Mouse (Mus musculus) CH12.LX (cell line): Measurements from ENCODE around the gene Banf2. TPM values are rescaled to one million over a fixed set of nuclear protein-coding genes. Genes with fewer than 3 reads are reported as not detected.

Experiments
- DNase-seq: peaks from one replicate; pipeline ENCODE4 v3.0.0-alpha.2; 2013; ENCODE audit errors: extremely low read depth
- H3K27ac ChIP-seq: 2 replicates; pipeline ENCODE4 v1.5.1; 2012; ENCODE audit warnings: low read depth, mild to moderate bottlenecking, control low read depth, moderate library complexity; ENCODE audit not compliant: insufficient read depth
- H3K27me3 ChIP-seq: replicated peaks from 2 replicates; pipeline ENCODE3; 2012; ENCODE audit warnings: inconsistent platforms
- H3K36me3 ChIP-seq, 2 experiments: replicated peaks in 1 of 2; 2 replicates each; pipeline versions ENCODE3 to v1.6.1; 2012; ENCODE audit warnings: inconsistent platforms in 1 of 2, low read length in 1 of 2, mild to moderate bottlenecking in 1 of 2, mixed read lengths in 1 of 2, moderate library complexity in 1 of 2; ENCODE audit not compliant: control insufficient read depth in 1 of 2, insufficient read depth in 1 of 2
- H3K4me1 ChIP-seq, 2 experiments: 2 replicates each; pipeline ENCODE4 v1.6.1; 2012; ENCODE audit warnings: inconsistent platforms in 1 of 2, moderate library complexity in 1 of 2; ENCODE audit not compliant: insufficient read depth in 2 of 2, control insufficient read depth in 1 of 2
- H3K4me2 ChIP-seq: 2 replicates; pipeline ENCODE4 v1.6.1; 2012; ENCODE audit warnings: low read depth, mild to moderate bottlenecking, control low read depth; ENCODE audit not compliant: poor library complexity, insufficient read depth, severe bottlenecking
- H3K4me3 ChIP-seq, 3 experiments: fragments of 150-350 bp in 1 of 3; sonication (generic) in 1 of 3; replicated peaks in 1 of 3; 2 replicates each; pipeline versions ENCODE3 to v1.5.1; 2011 to 2012; ENCODE audit warnings: low read depth in 2 of 3, low read length in 2 of 3, mild to moderate bottlenecking in 2 of 3, moderate library complexity in 2 of 3, control low read depth in 1 of 3, improper control_type of control experiment in 1 of 3, inconsistent platforms in 1 of 3, mixed read lengths in 1 of 3; ENCODE audit not compliant: poor library complexity in 1 of 3
- H3K79me2 ChIP-seq: replicated peaks from 2 replicates; pipeline ENCODE4 v1.6.1; 2012; ENCODE audit warnings: mild to moderate bottlenecking, moderate library complexity; ENCODE audit not compliant: control insufficient read depth, poor library complexity, insufficient read depth, severe bottlenecking; ENCODE audit errors: extremely low read depth
- H3K9ac ChIP-seq: 2 replicates; pipeline ENCODE4 v1.6.1; 2012; ENCODE audit warnings: low read depth, mild to moderate bottlenecking, control low read depth, moderate library complexity; ENCODE audit not compliant: insufficient read depth
- H3K9me3 ChIP-seq: replicated peaks from 2 replicates; pipeline ENCODE3; 2012; ENCODE audit warnings: low read length, inconsistent platforms, mixed read lengths
- CHD1 ChIP-seq: IDR thresholded peaks from 2 replicates; pipeline ENCODE4 v1.6.1; 2012; ENCODE audit warnings: low read depth, low read length, improper control_type of control experiment, inconsistent platforms
- CHD2 ChIP-seq: IDR thresholded peaks from 2 replicates; pipeline ENCODE4 v1.6.1; 2011; ENCODE audit warnings: low read length, improper control_type of control experiment
- HCFC1 ChIP-seq: IDR thresholded peaks from 2 replicates; pipeline ENCODE4 v1.6.1; 2012; ENCODE audit warnings: low read depth, mild to moderate bottlenecking, inconsistent platforms, low read length, improper control_type of control experiment
- IRF4 ChIP-seq: IDR thresholded peaks from 2 replicates; pipeline ENCODE4 v1.6.1; 2014; ENCODE audit warnings: low read depth, mild to moderate bottlenecking, inconsistent platforms, low read length, improper control_type of control experiment
- KAT2A ChIP-seq: IDR thresholded peaks from 2 replicates; pipeline ENCODE4 v1.6.1; 2012; ENCODE audit warnings: low read length, improper control_type of control experiment, inconsistent platforms; ENCODE audit not compliant: insufficient replicate concordance
- MAFK ChIP-seq: IDR thresholded peaks from 2 replicates; pipeline ENCODE4 v1.6.1; 2011; ENCODE audit warnings: low read length, improper control_type of control experiment; ENCODE audit not compliant: insufficient replicate concordance
- MAZ ChIP-seq: IDR thresholded peaks from 2 replicates; pipeline ENCODE4 v1.6.1; 2012; ENCODE audit warnings: low read depth, mild to moderate bottlenecking, inconsistent platforms, low read length, improper control_type of control experiment, moderate library complexity
- MEF2A ChIP-seq: IDR thresholded peaks from 2 replicates; pipeline ENCODE4 v1.6.1; 2014; ENCODE audit warnings: low read depth, mild to moderate bottlenecking, inconsistent platforms, low read length, improper control_type of control experiment, borderline replicate concordance
- MYC ChIP-seq: IDR thresholded peaks from 2 replicates; pipeline ENCODE4 v1.6.1; 2011; ENCODE audit warnings: low read depth, mild to moderate bottlenecking, improper control_type of control experiment, low read length
- PAX5 ChIP-seq: IDR thresholded peaks from 2 replicates; pipeline ENCODE4 v1.6.1; 2012; ENCODE audit warnings: low read length, inconsistent platforms, mixed read lengths
- POLR2A ChIP-seq: IDR thresholded peaks from 2 replicates; pipeline ENCODE4 v1.6.1; 2011; ENCODE audit warnings: low read depth, mild to moderate bottlenecking, improper control_type of control experiment, low read length
- POLR2AphosphoS2 ChIP-seq: IDR thresholded peaks from 2 replicates; pipeline ENCODE4 v1.6.1; 2011; ENCODE audit warnings: low read depth, low read length, improper control_type of control experiment
- RCOR1 ChIP-seq: conservative IDR thresholded peaks from 2 replicates; pipeline ENCODE4 v1.6.1; 2012; ENCODE audit warnings: low read depth, mild to moderate bottlenecking, inconsistent platforms, low read length, improper control_type of control experiment
- SMC3 ChIP-seq: IDR thresholded peaks from 2 replicates; pipeline ENCODE4 v1.6.1; 2011; ENCODE audit warnings: low read depth, low read length, improper control_type of control experiment
- TBP ChIP-seq: conservative IDR thresholded peaks from 2 replicates; pipeline ENCODE4 v1.6.1; 2011; ENCODE audit warnings: low read depth, low read length, improper control_type of control experiment
- TCF12 ChIP-seq: IDR thresholded peaks from 2 replicates; pipeline ENCODE4 v1.6.1; 2014; ENCODE audit warnings: low read depth, mild to moderate bottlenecking, inconsistent platforms, low read length, improper control_type of control experiment
- UBTF ChIP-seq: IDR thresholded peaks from 2 replicates; pipeline ENCODE4 v1.6.1; 2012; ENCODE audit warnings: low read depth, mild to moderate bottlenecking, inconsistent platforms, low read length, improper control_type of control experiment, moderate library complexity
- ZNF384 ChIP-seq: IDR thresholded peaks from 2 replicates; pipeline ENCODE4 v1.6.1; 2012; ENCODE audit warnings: low read depth, low read length, improper control_type of control experiment, inconsistent platforms
- dilution Hi-C: fragments of 300-500 bp; cut with MboI; formaldehyde crosslinking; loops from 2 replicates; pipeline ENCODE4 v1.14.3; 2020; ENCODE audit warnings: low sequenced_read_pairs; ENCODE audit not compliant: extremely low pct_unique_long_range_greater_than_20kb, extremely low pct_ligation_motif_present
- in situ Hi-C: fragments of 300-500 bp; cut with MboI; formaldehyde crosslinking; loops from 3 replicates; pipeline ENCODE4 v1.14.3; 2019; ENCODE audit warnings: low sequenced_read_pairs, low pct_ligation_motif_present, low pct_unique_long_range_greater_than_20kb, mixed read lengths
- polyA plus RNA-seq: library from polyadenylated mRNA; unstranded; fragments of >175 nt; gene quantifications from 2 replicates; pipeline ENCODE4 v1.2.1, GENCODE M21; 2012; ENCODE audit warnings: low read depth; ENCODE audit not compliant: insufficient read length
- total RNA-seq, 2 experiments: library from RNA; depleted of rRNA; stranded (reverse); fragments of 300-350 nt in 1 of 2; fragments of >200 nt in 1 of 2; gene quantifications; 2 replicates each; pipeline ENCODE4 v1.2.3; 2012 to 2014

The Banf2 gene
- total and polyA plus RNA-seq, 3 experiments: not detected

DNA sequence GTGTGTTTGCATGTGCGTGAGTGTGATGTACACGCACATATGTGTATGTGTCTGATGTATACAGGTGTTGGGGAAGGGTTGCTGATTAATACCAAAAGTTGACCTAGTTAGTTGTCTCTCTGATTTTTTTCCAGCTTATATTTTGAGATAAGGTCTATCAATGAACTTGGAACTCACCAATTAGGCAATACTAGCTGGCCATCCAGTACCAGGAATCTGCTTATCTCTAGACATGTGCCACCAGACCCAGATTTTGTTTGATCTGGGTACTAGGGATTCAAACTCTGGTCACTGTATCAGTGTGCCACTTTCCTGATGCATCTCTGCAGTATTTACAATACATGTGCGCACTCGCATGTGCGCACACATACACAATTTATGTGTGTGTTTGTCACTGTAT lies 41.2 kb downstream of the Banf2 start:
- no peaks in the 10 kb centered on the region for H3K79me2 ChIP-seq
- no peak for DNase-seq
- TF ChIP-seq RCOR1 (no peak), CHD2 (no peak), MYC (no peak), KAT2A (no peak), CHD1 (no peak)
- in situ Hi-C loops: no loop called here
- no peaks in the 10 kb centered on the region for H3K36me3 ChIP-seq
- no peak overlapping the region for H3K4me2 ChIP-seq
- H3K9me3 ChIP-seq: no peaks in the 10 kb centered on the region
- no peaks in the 10 kb centered on the region for H3K27me3 ChIP-seq
- H3K9ac ChIP-seq: no peak overlapping the region
- no peak overlapping the region for H3K4me3 ChIP-seq
- dilution Hi-C loops: no loop called here
- no peak overlapping the region for H3K27ac ChIP-seq
- H3K4me1 ChIP-seq: peaks cover under 1 to 19% of the 10 kb centered on the region in 2 experiments; a peak in 3 of 4 replicates

- TF ChIP-seq ZNF384: no peak
- TF ChIP-seq HCFC1: no peak
- no peak for TF ChIP-seq MAFK
- no peak for TF ChIP-seq TBP
- TF ChIP-seq IRF4: no peak
- TF ChIP-seq POLR2AphosphoS2: no peak
- no peak for TF ChIP-seq POLR2A
- TF ChIP-seq PAX5: no peak
- no peak for TF ChIP-seq SMC3
- TF ChIP-seq KAT2A: no peak
- TF ChIP-seq MAZ: no peak
- no peak for TF ChIP-seq TCF12
- no peak for TF ChIP-seq UBTF
- TF ChIP-seq MEF2A: no peak
- dilution Hi-C loops (no loop called here), in situ Hi-C loops (no loop called here)
- H3K4me3 ChIP-seq: no peak overlapping the region
- no peak overlapping the region for H3K9ac ChIP-seq
- peaks cover 0 to 11% of the 10 kb centered on the region in 2 experiments; a peak in 2 of 4 replicates for H3K4me1 ChIP-seq
- H3K27ac ChIP-seq: no peak overlapping the region
- no peak for DNase-seq
- H3K4me2 ChIP-seq: no peak overlapping the region
- no peaks in the 10 kb centered on the region for H3K9me3 ChIP-seq
- H3K36me3 ChIP-seq: no peaks in the 10 kb centered on the region
- H3K79me2 ChIP-seq: no peaks in the 10 kb centered on the region
- peaks cover 2% of the 10 kb centered on the region for H3K27me3 ChIP-seq
These were observed 43.8 kb downstream of the Banf2 start for GRCm38 (mm10) chr2:144076625-144077024.
